Mouse (Mus musculus) right cerebral cortex, postnatal 36 days (tissue): ENCODE measurements at regions not wholly inside any gene's neighbourhood (a gene's known extent, or its start where the extent isn't known, plus 50 kb on each side); places are given as distances from the start of the nearest gene placed in this dataset.
A peak's percentile ranks its signal among the peaks of the same experiment; 100 is the strongest.

Experiments used
- DNase-seq, 2 experiments: peaks; one replicate each; pipeline ENCODE4 v3.0.0; 2022; ENCODE audit warnings: low spot score in 2 of 2, mixed read lengths in 1 of 2

- DNase-seq: no peak
Observed at GRCm38 (mm10) chr12:21492549-21493291, 75.3 kb upstream of the Ywhaq start.

DNA sequence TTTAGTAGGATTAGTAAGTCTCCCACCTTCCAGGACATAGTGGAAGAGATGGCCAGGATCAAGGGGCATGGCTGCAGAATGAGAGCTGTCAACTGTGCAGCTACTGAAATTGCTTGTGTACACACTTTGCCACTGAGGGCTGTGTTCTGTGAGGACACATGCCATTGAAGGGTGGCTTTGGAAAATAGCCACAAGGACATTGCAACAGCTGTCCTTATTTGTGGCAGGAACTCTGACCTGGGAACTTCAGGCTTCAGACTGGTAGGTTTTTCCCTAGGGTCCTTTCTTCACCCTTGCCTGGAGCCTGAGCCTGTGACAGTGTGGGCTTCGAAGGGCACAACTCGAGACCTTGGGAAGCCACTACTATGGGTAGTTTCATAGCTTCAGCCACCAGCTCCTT lies 64.2 kb upstream of the Ywhaq start:
- DNase-seq: no peak

DNA sequence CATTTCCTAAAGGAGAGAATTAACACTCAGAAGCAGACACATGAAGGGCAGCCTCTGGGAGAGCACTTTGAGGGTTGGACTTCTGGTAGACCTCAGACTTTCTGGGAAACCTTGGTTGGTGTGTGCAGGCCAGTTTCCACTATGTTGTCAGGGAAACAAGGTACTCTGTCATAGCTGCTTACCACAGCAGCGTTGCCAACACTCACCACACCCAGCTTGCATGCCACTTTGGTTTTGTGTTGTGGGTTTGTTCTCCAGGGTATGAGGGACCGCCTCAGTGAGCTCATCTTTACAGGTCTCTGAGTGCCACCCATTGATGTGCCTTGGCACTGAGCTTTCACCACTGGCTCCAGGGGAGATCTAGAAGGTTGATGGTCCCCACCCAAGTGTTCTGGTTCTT lies 62.8 kb upstream of the Ywhaq start:
- no peak for DNase-seq

DNA sequence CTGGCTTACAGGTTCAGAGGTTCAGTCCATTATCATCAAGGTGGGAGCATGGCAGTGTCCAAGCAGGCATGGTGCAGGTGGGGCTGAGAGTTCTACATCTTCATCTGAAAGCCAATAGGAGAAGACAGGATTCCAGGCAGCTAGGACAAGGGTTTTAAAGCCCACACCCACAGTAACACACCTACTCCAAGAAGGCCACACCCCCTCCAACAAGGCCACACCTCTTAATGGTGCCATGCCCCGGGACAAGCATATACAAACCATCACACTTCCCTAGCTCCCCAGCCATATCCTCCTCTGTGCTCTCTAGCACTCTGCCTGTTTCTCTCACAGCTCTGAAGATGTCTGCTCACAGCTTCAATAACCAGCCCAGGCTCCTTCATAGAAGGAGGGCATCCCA lies 61.8 kb upstream of the Ywhaq start:
- DNase-seq: no peak

GRCm38 (mm10) chr12:21476516-21476915 lies 59.1 kb upstream of the Ywhaq start:
- no peak for DNase-seq

- DNase-seq: no peak
Observed at GRCm38 (mm10) chr12:21472951-21473710, 55.7 kb upstream of the Ywhaq start.

DNA sequence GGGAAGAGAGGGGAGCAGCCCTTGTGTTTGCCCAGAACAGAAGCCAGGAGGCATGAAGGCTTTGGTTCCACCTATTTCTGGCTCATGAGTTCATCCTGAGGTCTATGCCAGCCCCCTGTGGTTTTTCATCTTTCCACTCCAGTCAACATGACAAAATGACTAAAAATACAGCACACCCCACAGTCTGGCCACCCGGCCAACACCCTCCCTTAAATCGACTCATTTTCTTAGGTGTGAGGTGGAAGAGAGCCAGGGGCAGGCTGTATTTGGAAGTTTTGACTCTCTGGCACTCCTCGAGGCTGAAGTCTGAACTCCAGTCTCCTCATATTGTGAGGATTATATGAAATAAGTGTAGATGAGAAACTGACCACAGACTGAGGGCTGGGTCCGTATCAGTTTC lies 55.0 kb upstream of the Ywhaq start:
- peak; percentile 9 to 19 for DNase-seq

- DNase-seq: no peak
Observed at GRCm38 (mm10) chr12:21471986-21472385, 54.5 kb upstream of the Ywhaq start.

DNA sequence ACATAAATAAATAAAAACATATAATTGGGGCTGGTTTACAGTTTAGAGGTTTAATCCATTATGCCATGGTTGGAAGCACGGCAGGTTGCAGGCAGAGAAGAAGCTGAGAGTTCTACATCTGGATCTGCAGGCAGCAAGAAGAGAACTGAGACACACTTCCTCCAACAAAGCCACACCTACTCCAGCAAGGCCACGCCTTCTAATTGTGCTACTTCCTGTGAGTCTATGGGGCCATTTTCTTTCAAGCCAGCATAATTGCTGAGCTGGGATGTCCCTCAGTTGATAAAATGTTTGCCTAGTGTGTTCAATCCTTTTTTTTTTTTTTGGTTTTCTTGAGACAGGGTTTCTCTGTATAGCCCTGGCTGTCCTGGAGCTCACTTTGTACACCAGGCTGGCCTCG lies 52.8 kb upstream of the Ywhaq start:
- DNase-seq: no peak
